Mouse (Mus musculus): Measurements from ENCODE around the gene Olfr221.

The Olfr221 gene

DNA sequence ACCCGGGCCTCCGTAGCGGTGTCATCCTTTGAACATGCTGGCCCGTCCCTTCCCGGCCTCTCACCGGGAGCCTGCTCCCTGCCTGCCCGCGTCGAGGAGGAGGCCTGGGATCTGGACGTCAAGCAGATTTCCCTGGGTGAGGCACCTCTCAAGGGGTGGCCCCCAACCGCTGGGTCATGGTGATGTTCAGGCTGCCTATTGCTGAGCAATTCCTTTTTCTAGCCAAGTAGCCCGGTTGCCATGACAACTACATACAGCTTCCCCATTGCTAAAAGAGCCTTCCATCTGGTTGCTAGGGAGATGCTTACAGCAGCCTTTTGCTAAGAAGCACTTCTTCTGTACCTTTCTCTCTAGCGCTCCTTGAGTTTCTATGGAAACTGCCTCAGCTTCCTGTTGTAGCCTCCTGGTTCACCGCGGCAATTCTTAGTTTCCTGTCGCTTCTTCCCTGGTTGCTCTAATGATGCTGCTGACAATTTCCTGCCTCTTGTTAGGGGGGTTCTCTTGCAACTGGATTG, 38.2 kb downstream of the Olfr221 start:
- DNase-seq = peak; percentile 83

DNA sequence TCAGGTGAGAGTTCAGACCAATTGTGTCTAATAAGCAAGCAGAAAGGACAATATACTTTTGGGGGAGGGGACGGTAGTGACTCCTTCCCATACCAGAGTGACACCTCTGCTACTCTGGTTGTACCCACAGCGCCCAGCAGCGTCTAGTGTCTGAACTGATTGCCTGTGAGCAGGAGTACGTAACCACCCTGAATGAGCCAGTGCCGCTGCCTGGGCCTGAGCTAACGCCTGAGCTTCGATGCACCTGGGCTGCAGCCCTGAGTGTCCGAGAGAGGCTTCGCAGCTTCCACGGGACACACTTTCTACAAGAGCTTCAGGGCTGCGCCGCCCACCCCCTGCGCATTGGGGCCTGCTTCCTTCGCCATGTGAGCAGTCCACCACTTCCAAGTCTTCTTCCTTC, 44.8 kb downstream of the Olfr221 start:
- peak; percentile 15 for DNase-seq

DNA sequence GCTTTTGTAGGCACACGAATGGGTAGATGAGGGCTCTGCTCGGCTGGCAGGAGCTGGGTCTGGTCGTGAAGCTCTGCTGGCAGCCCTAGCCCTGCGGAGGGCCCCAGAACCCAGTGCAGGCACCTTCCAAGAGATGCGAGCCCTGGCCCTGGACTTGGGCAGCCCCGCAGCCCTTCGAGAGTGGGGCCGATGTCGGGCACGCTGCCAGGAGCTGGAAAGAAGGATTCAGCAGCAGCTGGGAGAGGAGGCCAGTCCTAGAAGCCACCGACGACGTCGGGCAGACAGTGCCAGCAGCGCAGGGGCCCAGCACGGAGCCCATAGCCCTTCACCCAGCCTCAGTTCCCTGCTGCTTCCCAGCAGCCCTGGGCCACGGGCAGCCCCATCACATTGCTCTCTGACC, 45.4 kb downstream of the Olfr221 start:
- peak; percentile 23 for DNase-seq

DNA sequence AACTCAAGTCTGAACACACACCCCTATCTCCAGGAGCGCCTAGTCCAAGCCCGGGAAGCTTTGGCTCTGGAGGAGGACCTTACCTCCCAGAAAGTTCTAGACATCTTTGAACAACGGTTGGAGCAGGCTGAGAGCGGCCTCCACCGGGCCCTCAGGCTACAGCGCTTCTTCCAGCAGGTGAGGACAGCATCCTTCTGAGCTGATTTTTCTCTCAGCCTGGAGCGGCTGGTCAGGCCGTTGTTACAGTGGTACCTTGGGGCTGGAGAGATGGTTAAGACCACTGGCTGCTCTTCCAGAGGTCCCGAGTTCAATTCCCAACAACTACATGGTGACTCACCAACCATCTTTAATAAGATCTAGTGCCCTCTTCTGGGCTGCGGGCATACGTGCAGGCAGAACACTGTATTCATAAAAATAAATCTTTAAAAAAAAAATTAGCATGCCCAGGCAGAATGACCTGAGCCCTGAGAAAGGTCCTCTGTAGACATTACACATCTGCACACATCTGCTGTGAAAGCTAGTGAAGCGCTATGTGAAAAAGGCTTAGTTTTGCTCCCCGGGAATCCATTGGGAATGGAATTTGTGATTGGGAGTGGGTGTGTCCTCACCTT, 45.9 kb downstream of the Olfr221 start:
- peak; percentile 55 for DNase-seq

DNA sequence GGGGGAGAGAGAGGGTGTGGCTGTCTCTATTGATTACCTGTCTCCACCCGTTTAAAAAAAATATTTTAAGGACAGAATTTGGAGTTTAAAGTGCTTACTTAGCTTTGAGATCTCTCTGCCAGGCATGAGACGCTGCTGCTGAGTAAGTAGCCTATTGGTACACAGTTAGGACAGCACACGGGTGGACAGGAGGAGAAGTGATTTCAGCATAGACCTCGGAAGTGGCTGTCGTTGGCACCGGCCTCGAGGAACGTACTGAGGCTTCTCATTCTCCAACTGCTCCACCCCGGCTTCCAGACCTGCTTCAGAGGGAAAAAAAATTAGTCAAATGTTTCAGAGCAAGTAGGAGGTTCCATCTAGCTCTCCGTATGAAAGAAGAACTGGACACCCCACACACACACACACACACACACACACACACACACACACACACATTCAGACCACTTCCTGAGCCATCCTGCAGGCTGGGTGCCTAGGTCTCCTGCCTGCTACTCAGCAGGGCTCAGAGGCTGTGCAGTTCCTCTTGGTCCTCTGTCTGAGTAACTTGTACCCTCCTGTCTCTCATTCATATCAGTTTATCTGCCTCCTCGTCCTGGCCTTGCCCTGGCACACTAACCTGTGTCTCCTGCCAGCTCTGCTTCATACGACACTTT, 46.9 kb downstream of the Olfr221 start:
- no peak for DNase-seq

DNA sequence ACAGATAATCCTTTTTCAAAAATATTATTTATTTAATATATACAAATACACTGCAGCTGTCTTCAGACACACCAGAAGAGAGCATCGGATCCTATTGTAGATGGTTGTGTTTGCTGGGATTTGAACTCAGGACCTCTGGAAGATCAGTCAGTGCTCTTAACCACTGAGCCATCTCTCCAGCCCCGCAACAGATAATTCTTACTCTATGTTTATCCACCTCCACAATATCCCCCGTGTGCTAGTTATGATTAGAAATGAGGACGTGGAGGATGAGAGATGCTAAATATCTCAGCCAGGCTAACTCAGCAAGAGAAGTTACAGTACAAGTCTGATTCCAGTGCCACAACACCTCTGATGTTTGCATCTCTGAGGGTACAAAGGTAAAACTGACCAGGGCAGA, 47.8 kb downstream of the Olfr221 start:
- DNase-seq = no peak

DNA sequence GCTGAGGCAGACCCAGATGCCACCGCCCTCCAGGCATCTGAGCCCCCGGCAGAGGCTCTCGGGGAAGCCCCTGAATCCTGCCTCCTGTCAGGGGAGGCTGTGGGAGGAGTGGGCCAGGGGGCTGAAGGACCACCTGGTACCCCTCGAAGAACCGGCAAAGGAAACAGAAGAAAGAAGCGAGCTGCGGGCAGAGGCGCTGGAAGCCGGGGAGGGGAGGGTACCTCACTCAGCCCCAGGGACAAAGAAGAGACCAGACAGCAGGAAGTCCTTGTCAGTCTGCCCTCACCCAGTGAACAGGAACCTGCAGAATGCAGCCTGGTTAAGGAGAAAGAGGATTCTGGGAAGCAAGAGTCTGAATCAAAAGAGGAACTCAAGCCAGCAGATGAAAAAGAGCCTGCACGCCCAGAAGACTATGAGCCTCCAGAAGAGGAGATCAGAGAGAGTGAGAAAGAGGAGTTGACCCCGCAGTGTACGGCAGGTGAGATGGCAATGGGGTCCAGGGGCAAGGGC, 52.7 kb downstream of the Olfr221 start:
- DNase-seq = no peak

DNA sequence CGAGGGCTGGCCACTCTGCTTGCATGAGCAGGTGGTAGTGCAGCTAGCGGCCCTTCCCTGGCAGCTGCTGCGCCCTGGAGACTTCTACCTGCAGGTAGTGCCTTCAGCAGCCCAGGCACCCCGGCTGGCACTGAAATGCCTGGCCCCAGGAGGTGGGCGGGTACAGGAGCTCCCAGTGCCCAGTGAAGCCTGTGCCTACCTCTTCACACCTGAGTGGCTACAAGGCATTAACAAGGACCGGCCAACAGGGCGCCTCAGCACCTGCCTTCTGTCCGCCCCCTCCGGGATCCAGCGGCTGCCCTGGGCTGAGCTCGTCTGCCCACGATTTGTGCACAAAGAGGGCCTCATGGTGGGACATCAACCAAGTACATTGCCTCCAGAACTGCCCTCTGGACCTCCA, 53.5 kb downstream of the Olfr221 start:
- DNase-seq = no peak

DNA sequence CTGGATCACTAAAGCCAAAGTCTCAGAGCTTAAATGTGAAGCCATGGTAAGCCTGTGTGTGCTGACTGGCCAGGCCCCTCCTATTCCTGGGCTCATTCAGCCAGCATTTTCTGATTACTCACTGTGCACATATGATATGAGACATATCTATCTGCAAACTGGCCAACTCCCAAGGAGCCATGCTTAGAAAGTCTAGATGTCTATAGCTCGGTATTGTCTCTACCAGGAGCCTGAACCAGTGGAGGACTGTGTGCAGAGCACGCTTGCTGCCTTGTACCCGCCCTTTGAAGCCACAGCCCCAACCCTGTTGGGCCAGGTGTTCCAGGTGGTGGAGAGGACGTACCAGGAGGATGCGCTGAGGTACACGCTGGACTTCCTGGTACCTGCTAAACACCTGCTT, 55.1 kb downstream of the Olfr221 start:
- peak; percentile 9 for DNase-seq

DNA sequence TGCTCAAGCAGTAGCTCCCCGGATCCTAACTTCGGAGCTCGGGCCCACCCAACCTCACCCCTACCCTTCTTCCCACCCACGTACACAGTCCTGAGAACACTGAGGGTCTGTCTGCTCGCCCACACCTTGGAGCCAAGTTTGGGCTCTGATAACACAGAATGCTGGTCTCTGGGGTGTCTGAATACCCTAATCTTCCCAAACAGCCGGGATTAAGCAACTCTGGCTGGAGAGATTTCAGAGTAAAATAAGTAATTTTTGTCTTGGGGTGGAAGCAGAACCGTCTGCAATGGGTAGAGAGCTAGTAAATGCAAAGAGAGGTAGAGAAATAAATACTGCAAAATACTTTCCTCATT, 56.1 kb downstream of the Olfr221 start:
- DNase-seq = no peak

DNA sequence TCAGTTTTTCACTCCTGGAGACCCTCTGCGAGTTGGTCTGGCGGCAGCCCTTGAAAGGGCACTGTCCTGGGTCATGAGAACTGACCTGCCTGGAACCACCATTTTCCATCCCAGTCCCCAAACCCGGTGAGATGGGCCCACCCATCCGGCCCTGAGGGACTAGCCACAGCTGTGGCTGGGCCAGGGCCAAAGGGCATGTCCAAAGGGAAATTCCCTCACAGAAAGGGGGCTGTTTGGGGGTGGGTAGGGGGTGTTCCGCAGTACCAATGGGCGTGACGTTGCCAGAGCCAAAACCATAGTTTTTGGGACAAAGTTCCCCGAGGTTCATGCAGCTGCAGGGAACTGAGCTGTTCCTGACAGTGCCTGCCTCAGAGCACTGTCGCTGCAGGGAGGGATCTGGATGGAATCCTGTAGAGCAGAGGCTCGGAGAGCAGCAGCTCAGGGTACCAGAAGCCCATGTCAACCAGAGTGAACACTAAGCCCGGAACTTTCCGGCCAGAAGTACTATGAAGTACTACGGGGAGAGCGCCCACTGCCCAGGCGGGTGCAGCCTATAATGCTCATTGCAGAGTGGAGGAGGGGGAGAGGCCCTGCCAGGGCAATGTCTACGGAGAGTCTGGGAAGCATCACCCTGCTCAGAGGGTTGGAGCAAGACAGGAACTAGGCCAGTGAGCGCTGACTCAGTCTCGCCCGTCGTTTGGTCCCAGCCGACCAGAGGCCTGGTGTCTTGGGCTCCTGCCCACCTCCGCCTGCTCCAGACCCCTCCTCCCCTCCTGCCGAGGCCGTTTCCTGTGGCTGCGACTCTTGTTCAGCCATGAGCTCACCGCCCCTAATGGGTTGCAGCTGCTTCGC, 56.7 kb downstream of the Olfr221 start:
- peak; percentile 55 for DNase-seq

DNA sequence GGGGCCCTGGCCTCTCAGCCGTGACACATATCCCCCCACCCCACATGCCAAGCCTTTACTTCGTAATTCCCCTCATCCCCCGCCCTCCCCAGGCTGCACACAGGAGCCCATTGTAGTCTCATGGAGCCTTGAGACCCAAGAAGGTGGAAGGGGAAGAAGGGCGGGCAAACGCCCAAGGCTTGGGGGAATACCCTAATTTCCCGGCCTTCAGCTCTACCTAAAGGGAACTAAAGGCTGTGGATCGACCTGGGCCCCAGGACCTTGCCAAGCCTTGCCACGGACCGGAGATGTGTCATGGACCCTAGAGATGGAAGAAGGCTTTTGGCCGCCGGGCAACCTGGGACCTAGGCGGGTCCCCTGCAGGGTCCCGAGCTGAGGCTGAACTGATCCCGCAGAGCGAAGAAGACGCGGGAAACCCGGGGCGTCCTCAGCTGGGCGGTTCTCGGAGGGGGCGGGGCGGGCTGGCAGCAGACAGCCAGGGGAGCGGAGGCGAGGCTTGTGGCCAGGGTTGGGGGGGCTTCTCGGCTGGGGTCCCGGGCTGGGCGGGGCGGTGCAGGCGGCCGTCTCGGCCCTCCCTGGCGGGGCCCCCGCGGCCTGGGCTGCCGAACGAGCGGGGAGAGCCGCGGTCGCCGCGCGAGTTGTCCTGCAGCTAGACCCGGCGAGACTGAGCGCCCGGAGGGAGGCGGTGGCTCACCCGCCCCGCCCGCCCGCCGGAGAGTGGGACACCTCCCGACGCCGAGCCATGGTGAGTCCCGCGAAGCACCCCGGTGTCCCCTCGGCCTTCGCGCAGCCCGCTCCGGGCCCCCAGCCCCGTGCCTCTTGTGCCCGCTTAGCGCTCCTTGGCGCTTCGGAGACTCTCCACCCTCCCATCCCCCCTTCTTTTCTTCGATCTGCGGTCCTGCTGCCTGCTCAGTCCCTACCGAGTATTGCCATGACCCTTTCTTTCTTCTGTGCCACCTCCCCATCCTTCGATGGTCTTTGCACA, 57.7 kb downstream of the Olfr221 start, which contains the start of gene Arhgef40:
Gene Arhgef40, plus strand, starts transcription at position 473 of the 985 bp plus-strand sequence.
- peak; percentile 59 for DNase-seq

All from cerebellum, adult 9-10 months (tissue).